Mouse (Mus musculus) lung, adult 2 months (tissue): ENCODE results near the gene Rtkn2.

Experiments used
- CTCF ChIP-seq: fragments of 200-500 bp; IDR thresholded peaks from 2 replicates; pipeline ENCODE4 v1.5.1; 2011; ENCODE audit warnings: mild to moderate bottlenecking, low read length, control low read depth; ENCODE audit not compliant: insufficient read depth
- POLR2A ChIP-seq: fragments of 200-500 bp; IDR thresholded peaks from 2 replicates; pipeline ENCODE4 v1.6.1; 2011; ENCODE audit warnings: low read depth, mild to moderate bottlenecking, control low read depth, low read length, borderline replicate concordance; ENCODE audit errors: extremely low read depth

- TF ChIP-seq CTCF (no peak), POLR2A (no peak)
These were observed 81.3 kb downstream of the Rtkn2 start for GRCm38 (mm10) chr10:68060590-68061248.
